Mouse (Mus musculus): ENCODE results near the gene Cbfa2t3.

- TF ChIP-seq EP300 (IDR thresholded peaks at IDR 0.05; ENCODE audit: insufficient read depth, low read depth, low read length) (no peak), POLR2A (IDR thresholded peaks at IDR 0.05; ENCODE audit: insufficient read depth, low read depth, low read length) (no peak), CTCF (IDR thresholded peaks at IDR 0.05) (no peak)
These were observed 28.9 kb downstream of the Cbfa2t3 start for GRCm38 (mm10) chr8:122670001-122670400.
